Mouse (Mus musculus) bone marrow macrophage, adult 2 months (primary cell): ENCODE measurements around the gene Ccdc9b. TPM values are rescaled to one million over a fixed set of nuclear protein-coding genes. Genes with fewer than 3 reads are reported as not detected.

Experiments used
- H3K27ac ChIP-seq: 2 replicates; pipeline ENCODE4 v1.5.1; 2012; ENCODE audit warnings: low read depth, low read length; ENCODE audit not compliant: insufficient read depth
- H3K4me1 ChIP-seq: 2 replicates; pipeline ENCODE4 v1.6.1; 2012; ENCODE audit warnings: low read length; ENCODE audit not compliant: control insufficient read depth, insufficient read depth
- H3K4me3 ChIP-seq: 2 replicates; pipeline ENCODE4 v1.5.1; 2012; ENCODE audit warnings: mild to moderate bottlenecking, low read length, moderate library complexity; ENCODE audit not compliant: insufficient read depth
- CTCF ChIP-seq: IDR thresholded peaks from 2 replicates; pipeline ENCODE4 v1.5.1; 2012; ENCODE audit warnings: low read depth, mild to moderate bottlenecking, low read length, moderate library complexity
- POLR2A ChIP-seq: IDR thresholded peaks from 2 replicates; pipeline ENCODE4 v1.6.1; 2012; ENCODE audit warnings: mild to moderate bottlenecking, low read depth, low read length, borderline replicate concordance
- polyA plus RNA-seq: library from polyadenylated mRNA; stranded (reverse); fragments of >200 nt; gene quantifications from 2 replicates; pipeline ENCODE4 v1.2.4, GENCODE M21; 2012; ENCODE audit not compliant: missing spikeins, insufficient read depth, insufficient read length

Gene Ccdc9b
- polyA plus RNA-seq, 1 experiment, result 0.23 TPM

GRCm38 (mm10) chr2:118790551-118791525, 28.4 kb upstream of the Ccdc9b start:
- Histone ChIP-seq H3K4me3 (no peak overlapping the region), H3K4me1 (no peaks in the 10 kb centered on the region), H3K27ac (no peak overlapping the region)
- TF ChIP-seq CTCF, result 0 out of 2 replicates have a peak, but pooled peaks have one; percentile 22
- no peak for TF ChIP-seq POLR2A

DNA sequence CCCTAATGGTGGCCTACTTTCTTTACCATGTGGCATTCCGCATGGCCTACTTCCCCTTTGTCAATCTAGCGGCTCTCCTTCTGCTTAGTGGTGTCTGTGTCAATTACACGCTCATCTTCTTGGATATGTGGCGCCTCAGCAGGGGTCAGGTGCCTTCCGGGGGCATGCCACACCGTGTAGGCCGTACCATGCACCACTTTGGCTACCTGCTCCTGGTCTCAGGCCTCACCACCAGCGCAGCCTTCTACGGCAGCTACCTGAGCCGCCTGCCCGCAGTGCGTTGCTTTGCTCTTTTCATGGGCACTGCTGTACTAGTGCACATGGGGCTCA, 27.7 kb upstream of the Ccdc9b start:
- H3K4me1 ChIP-seq, result no peaks in the 10 kb centered on the region
- no peak overlapping the region for H3K4me3 ChIP-seq
- H3K27ac ChIP-seq, result no peak overlapping the region
- TF ChIP-seq POLR2A, result no peak
- no peak for TF ChIP-seq CTCF

DNA sequence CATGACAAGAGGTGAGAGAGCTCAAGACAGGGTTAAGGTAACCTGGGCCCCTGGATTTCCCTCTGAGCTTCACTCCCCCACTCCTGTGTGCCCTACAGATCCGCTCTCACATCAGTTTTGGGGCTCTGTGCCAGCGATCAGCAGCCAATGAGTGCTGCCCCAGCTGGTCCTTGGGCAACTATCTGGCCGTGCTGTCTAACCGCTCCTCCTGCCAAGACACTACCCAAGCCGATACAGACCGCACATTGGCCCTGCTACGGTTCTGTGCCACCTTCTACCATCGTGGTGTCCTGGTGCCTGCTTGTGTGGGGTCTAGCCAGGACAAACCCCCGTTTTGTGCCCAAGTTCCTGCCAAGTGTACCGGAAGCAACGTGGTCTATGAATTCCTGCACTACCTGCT, 27.0 kb upstream of the Ccdc9b start:
- Histone ChIP-seq H3K4me3 (no peak overlapping the region), H3K27ac (no peak overlapping the region), H3K4me1 (no peaks in the 10 kb centered on the region)
- no peak for TF ChIP-seq POLR2A
- TF ChIP-seq CTCF, result no peak

GRCm38 (mm10) chr2:118786525-118786924, 24.1 kb upstream of the Ccdc9b start:
- no peaks in the 10 kb centered on the region for H3K4me1 ChIP-seq
- no peak overlapping the region for H3K27ac ChIP-seq
- TF ChIP-seq CTCF, result no peak
- TF ChIP-seq POLR2A, result no peak
- H3K4me3 ChIP-seq, result no peak overlapping the region

GRCm38 (mm10) chr2:118783663-118784062, 21.2 kb upstream of the Ccdc9b start:
- H3K27ac ChIP-seq, result no peak overlapping the region
- H3K4me1 ChIP-seq, result 0 out of 2 replicates have a peak, but pooled peaks cover 2% of the 10 kb centered on the region
- no peak overlapping the region for H3K4me3 ChIP-seq
- TF ChIP-seq POLR2A, result no peak
- TF ChIP-seq CTCF, result no peak

DNA sequence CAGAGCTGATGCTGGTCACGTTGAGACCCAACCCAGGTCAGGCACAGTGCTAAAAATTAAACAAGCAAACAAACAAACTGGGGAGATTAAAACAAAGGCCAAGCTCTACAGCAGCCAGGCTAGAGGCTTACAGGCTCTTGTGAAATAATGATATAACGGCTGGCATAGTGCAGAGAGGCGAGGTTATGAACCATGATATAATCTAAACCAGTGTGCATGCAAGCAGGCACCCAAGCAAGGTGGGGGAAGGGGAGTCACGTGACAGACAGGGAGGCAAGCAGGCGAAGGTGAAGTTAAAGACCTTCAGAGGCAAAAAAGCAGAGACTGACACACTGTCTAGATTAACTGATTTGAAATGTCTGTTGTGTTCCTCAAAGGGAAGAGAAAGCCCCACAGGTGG, 20.6 kb upstream of the Ccdc9b start:
- H3K4me3 ChIP-seq, result no peak overlapping the region
- TF ChIP-seq CTCF (no peak), POLR2A (no peak)
- H3K27ac ChIP-seq, result no peak overlapping the region
- H3K4me1 ChIP-seq, result 0 out of 2 replicates have a peak, but pooled peaks cover 2% of the 10 kb centered on the region

DNA sequence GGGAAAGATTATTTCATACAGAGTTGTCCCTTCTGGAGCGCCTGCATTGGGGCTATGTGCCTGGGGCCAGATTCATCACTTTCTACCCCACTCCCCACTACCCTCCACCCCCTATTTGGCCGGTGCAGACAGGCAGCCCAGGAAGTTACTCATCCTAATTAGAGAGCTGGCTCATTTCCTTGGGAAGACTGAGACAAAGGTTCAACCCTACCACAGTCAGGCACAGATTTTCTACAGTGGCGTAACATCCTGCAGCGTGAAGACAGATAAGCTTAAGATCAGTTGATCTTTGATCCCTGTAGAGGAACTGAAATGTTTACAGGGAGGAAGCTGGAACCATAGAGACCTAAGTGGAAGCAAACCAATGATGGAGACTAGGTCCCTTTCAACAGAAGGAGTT, 19.8 kb upstream of the Ccdc9b start:
- no peak overlapping the region for H3K27ac ChIP-seq
- H3K4me1 ChIP-seq, result 0 out of 2 replicates have a peak, but pooled peaks cover 2% of the 10 kb centered on the region
- no peak for TF ChIP-seq POLR2A
- no peak for TF ChIP-seq CTCF
- no peak overlapping the region for H3K4me3 ChIP-seq

DNA sequence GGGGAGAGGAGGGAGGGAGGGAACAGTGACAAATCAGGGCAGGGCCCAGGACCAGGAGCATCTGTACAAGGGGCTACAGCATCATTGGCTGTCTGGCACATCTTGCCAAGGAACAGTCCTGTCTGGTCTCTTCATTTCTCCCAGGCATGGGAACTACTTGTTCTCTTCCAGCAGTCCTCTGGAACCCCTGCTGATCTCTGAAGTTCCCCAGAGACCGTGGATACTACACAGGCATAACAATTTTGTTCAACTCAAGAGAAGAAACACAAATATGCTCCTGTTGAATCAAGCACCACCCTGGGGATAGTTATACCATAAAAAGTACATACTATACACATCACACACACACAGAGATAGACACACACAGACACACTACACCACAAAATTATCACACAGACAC, 18.7 kb upstream of the Ccdc9b start:
- Histone ChIP-seq H3K4me1 (0 out of 2 replicates have a peak, but pooled peaks cover 2% of the 10 kb centered on the region), H3K27ac (no peak overlapping the region), H3K4me3 (no peak overlapping the region)
- TF ChIP-seq POLR2A (no peak), CTCF (no peak)

GRCm38 (mm10) chr2:118779504-118780480, 17.3 kb upstream of the Ccdc9b start, which contains the start of gene Disp2:
TSS of gene Disp2 (plus strand) at chr2:118779719.
- TF ChIP-seq POLR2A, result no peak
- no peak for TF ChIP-seq CTCF
- Histone ChIP-seq H3K4me3 (peak within 1 kb of the TSS; percentile 17; the same call in 1 of the 2 replicates), H3K27ac (no peak within 1 kb of the TSS), H3K4me1 (0 out of 2 replicates have a peak, but pooled peaks cover 2% of the 10 kb centered on the region)
